Mouse (Mus musculus): ENCODE data around the gene Necab2.

DNA sequence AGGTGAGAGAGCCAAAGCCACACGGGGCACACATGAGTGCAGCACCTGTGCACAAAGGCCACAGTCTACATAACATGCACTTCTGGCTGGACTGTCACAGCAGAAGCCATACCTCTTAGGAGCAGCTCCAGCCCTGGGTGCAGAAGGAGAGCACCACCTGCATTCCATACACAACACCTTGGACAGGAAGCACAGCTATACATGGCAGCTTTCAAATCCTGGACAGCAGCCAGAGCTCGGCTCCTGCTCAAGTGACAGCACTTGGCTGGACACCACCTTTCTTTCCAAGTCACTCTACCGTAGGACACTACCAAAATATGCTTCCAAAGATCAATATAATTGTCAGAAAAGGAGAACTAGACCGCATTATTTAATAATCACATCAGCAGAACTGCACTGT is 66.9 kb downstream of the Necab2 start:
- TF ChIP-seq CTCF (IDR thresholded peaks at IDR 0.05) (no peak), EP300 (IDR thresholded peaks at IDR 0.05) (no peak)
